Mouse (Mus musculus) urinary bladder, postnatal 25 days (tissue): ENCODE measurements around the gene Sytl3.

Experiments used
- DNase-seq: peaks from one replicate; pipeline ENCODE4 v3.0.0; 2022; ENCODE audit warnings: low spot score

The Sytl3 gene

DNA sequence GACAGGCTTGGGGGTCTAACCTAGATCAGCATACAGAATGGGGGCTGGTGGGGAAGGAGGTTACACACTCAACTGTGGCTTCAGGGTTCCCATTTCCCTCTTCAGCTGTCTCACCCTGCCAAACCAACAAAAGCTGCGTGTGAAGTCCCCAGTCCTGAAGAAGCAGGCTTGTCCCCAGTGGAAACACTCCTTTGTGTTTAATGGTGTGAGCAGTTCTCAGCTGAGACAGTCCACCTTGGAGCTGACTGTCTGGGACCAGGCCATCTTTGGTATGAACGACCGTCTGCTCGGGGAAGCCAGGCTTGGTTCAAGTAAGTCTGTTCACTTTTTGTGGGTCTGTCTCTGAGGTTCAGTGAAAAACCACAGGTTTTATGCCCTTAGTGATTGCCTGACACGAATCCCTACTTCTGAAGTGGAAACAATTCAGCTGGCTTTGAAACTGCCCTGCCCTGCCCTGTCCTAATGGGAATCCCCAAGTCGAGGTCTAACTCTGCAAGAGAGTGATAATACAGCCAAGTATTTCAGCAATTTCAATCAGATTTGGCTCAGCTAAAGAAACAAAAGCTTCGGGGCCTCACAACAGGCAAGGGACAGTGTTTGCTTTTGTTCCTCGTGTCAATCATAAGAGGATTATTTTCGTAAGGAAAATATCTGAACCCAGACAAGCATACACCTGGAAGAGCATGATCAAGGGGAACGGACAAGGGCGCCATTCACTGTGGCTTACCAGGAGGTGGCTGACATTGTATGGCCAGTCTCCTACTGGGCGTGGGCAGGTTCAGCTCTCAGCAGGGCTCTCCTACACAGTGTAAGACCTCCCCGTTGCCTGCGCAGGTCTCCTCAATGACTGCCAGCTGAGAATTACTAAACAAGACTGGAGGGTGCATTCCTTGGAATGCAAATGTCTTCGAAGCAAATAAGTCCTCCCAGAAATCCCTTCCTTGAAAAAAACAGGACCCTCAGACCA, 77.7 kb downstream of the Sytl3 start:
- DNase-seq, result no peak

DNA sequence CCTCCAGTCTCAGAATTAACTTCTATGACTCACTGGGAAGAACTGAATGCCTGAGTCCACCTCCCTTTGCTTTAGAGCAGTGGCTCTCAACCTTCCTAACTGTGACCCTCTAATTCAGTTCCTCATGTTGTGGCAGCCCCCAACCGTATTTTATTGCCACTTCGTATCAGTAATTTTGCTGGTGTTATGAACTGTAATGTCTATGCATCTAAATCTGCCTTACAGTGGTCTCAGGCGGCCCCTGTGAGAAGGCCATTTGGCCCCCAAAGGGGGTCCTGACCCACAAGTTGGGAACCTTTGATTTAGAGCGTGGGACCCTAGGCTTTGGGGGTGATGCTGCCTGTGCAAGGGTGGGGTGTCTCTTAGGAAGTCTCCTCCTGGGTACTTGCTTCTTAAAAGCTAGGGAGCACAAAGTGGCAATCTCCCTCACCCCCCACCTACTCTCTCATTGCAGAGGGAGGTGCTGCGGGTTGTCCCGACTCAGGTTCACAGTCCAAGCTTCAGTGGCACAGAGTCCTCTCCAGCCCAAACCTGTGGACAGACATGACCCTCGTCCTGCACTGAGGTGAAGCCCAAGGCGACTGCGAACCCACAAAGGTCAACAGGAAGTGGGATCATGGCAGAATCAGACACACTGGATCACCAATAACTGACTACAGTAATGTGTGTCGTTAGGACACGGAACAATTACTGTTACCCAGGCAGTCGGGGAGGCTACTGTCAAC, 78.5 kb downstream of the Sytl3 start:
- no peak for DNase-seq

DNA sequence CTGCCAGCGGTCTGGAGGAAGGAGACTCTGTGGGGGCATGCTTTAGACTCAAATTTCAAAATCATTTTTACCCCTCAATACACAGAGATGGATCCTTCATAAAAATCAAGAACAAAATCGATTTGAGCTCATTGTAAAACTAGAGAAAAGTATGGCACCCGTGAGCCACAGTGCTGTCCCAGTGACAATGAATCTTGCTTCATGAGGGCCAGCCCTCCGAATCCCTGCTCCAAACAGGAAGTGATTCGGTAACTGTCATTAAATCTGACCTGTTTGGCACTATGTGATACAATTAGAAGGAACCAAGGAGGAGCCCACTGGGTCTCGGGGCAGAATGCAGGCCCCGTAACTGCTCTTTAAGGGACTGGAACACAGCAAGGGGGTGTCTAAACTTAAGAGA, 79.9 kb downstream of the Sytl3 start:
- DNase-seq, result no peak

DNA sequence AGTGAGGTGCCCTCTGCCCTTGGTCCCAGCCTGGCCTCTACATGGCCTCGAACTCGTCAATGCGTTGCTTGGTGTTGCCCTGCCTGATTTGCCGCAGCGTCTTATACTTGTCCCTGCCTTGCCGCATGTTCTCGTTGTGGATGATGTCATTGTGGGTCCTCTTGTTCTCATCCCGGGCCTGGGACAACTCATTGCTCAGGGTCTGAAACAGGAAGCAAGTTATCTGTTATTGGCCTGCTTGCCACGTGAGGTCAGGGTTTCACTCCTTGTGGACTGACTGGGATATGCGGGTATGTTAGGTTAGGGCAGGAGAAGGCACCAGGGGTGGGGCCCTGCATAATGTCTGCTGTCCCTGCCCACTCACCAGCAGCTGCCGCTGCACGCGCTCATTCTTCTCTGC, 80.4 kb downstream of the Sytl3 start:
- DNase-seq, result peak; percentile 1

DNA sequence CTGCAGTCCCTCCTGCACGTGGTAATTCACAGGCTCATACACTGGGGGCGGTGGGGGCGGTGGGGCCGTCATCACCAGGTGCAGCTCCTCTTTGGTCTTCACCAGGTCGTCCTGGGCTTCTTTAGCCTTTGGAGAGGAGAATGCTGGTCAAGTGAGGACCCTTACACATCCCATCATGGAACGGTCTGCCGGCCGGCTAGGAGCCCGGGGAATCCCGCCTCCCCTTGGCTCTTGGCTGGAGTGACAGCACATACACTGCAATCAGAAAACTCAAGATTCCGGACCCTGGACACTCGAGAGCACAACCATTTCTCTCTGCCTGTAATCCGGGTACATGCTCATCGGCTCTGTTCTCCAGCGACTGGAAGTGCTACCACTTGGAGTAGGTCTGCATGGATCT, 80.9 kb downstream of the Sytl3 start:
- DNase-seq, result peak; percentile 2

DNA sequence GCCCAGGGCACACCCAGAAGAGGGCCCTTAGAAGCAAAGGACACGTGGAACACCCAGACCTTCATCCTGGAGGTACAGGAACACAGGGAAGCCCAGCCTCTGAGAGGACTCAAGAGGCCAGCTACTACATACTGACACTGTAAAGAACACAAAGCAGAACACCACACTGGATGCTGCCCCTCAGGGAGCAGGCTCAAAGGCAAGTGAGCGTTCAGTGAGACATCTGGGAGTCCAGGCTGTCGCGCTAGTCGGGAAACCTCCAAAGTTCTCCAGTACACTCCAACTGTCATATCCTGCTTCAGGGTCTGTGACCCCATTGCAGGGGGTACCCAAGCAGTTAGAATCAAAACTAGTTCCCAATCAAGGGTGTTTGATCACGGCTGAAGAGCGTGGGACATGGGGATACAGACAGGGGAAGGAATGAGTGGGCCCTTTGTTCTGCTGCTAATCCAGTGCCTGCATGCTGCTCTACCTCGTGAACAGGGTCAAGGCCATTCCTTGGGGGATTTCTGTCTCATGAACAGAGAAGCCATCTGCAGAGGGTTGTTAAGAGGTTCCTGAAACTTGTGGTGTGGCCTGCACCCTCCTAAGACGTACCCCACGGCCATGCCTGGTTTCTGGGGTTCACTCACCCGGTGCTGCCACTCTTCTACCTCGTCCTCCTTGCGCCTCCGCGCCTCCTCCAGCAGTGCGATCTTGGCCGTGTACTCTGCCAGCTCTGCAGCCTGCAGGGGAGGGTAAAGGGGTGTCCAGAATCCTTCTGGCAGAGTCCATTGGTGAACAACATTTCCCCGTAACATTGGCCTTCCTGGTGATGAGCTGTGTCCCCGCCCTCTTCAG, 81.7 kb downstream of the Sytl3 start:
- DNase-seq, result peak; percentile 1

DNA sequence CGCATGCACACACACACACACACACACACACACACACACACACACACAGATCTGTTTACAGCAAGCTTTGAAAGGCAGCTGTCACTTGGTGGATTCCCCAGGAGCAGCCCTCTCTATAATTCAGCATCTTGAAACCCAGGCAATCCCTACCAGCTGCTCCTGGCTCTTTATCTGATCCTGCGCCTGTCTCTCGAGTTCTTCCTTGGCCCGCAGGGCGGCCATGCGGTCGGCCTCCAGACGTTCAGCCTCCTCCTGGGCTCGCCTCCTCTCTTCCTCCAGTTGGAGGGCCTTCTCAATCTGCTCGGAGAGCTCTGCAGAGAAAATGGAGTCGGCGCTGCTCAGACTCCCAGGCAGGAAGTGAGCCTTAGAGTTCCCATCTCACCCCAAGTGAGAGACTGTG, 82.4 kb downstream of the Sytl3 start:
- DNase-seq, result peak; percentile 2

DNA sequence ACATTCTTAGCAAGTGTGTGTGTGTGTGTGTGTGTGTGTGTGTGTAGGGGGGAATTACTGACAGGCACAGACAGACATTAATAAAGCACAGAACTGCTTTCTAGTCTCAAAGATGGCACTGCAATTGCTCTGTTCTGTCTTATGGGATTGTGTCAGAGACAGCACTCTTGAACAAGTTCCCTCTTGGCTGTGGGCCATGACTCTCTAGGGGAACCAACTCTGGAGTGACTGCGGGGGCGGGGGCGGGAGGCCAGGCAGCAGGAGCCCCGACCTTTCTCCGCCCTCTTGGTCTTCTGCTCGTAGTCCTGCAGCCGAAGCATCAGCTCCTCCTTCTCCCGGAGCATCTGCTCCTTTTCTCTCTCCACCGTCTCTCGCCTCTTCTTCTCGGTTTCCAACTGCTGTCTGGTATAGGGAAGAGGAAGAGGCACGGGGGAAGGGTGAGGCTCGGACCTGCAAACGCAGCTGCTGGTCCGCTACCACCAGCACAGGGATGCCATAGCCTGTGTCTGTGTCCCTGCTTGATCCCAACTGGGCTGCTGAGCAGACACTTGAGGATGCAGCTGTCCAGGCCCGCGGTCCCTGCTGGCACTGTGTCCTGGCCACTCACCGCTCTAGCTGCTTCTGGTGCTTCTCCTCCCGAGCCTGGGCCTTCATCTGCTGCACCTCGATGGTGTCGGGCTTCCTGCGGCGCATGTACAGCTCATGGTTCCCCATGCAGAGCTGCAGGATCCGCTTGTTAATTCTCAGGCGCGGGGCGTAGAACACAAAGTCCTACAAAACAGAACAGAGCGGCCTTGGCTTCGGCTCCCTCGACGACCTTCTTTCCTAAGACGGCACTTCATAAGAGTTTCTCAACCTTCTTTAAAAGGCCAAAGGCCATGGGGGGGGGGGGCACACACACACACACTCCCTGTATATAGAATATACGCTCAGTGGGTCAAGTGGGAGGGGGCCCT, 83.5 kb downstream of the Sytl3 start:
- peak; percentile 8 for DNase-seq

DNA sequence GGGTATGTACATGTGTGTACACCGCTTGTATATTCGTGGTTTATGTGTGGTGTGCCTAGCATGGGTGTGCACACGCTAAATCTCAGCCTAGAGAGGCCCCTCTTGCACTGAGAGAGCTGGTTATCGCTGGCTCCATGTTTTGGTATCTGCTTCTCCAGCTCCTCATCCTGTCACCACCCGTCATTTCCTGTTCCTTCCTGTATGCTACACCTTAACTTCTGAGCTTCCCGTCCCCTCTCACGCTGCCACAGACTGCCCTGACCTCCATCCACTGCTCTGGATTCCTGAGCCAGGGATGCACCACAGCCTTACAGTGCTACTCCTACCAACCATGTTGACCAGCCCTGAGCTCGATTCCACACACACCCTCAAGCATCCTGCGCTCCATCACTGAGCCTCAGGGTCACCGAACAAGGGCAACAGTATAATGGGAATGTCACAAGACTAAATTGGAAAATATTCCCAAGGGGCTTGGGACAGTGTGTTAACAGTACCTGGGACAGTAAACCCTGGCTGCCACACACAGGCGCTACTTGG, 84.2 kb downstream of the Sytl3 start:
- no peak for DNase-seq

DNA sequence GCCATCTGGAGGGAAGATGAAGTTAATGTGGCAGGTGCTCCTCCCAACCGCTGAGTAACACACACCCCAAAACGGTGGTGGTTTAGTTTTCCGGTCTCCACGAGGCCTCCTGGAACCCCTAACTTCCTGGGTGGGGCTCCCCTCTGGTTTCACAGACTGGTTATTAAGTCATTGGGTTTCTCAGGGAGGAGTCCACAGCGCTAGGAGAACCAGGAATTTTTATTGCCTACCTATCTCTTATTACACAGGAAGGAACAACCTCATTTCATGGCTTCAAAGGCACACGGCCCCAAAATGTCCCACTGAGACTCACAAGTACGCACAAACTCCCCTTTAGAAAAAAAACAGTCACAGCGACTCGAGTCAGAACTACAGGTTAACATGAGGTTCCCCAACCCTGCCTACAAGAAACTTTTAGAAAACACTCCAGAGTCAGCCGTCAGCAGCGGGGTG, 84.9 kb downstream of the Sytl3 start:
- no peak for DNase-seq

DNA sequence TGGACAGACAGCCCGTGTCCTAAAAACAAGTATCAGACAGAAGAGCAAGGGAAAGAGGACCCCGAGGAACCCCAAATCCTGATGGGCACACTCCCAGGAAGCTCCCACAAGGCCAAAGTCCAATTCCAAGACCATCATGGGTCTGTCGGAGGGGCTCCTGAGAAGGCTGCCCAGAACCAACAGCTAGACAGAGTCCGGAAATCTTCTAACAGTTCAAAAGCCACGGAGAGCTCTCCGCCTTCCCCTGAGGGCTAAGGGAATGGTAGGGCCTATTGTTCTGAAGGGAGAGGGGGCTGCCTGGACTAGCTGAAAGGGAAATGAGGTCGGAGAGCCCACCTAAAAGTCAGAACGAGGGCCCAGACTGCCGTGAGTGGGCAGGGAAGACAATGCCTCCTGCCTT, 85.5 kb downstream of the Sytl3 start:
- DNase-seq, result no peak

DNA sequence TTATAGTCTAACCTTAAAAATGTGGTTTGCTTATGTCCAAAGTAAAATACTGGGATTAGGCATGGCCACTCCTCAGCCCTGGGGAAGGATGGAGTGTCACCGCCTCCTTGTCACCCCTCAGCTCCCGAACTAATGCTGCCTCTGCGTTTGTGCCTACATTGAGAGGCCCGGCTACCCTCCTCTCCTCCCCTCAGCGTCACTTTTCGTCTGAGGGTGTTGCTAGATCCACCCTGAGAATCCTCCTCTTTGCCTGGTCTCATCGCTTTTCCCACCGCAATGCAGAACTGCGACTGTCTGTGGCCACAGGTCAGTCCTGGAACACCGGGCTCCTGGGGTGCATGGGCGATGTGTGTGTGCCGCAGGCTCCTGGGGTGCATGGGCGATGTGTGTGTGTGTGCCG, 86.0 kb downstream of the Sytl3 start:
- DNase-seq, result no peak

DNA sequence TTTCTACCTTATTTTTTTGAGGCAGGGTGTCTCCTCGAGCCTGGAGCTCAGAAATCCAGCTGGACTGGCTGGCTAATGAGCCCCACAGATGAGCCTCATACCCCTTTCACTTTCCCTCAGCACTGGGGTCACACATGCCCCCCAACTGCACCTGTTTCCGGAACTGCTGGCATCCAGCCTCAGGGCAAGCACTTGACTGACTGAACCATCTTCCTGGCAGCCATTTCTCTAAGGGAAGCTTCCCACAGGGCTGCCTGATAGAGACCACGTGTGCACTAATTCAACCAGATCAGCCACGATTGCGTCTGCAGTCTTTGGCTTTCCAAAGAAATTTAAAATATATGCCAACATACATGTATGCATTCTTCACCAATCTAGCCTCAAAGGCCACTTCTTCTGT, 86.6 kb downstream of the Sytl3 start:
- DNase-seq, result no peak

DNA sequence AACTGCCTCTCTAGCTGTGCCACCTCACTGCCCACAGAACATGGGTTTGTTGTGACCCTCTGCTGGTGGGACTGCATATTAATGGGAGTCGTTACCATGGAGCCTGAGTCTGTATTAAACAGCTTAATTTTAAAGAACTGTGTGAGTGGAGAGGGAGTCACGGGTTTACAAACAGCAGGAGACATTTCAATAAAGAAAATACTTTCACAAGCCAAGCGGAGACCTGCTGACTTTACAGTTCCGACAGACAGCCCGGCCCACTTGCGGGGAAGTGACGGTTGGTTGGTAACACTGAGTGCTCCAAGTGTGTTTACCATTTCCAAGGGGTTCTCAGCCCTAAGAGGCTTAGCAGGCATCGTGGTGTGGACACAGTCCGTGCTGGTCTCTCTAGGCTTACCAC, 87.1 kb downstream of the Sytl3 start:
- DNase-seq, result no peak

DNA sequence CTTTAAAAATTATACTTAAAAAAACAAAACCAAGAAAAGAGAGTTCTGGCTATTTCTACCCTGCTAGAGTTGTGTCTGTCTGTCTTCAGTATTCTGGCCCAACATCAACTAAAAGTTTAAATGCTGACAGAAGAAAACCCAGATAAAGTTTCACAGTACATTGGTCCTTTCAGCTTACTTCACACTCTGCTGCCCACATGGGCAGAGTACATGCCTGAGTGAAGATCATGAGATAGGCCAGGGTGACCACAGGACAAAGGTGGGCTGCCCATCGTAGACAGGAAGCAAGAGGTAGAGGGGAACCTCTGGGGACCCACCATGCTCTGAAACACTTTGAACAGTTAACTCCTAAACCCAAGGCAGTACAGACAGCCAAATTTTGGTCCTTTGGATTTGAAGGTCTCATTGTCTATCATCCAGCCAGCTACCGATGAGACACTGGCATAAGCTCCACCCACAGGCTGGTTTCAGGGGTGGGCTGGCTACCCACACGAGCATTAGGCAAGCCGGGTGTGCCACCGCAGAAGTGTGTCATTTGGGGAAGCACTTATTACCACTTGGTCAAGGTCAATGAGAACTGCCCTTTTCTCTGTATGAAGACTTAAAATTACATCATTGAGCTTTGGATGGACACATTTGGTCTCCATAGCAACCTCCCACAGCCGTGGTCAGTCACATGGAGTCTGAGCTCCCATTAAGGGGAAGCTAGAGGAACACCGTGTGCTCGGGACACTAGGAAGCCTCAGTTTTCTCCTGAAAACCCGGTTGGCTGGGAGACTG, 87.7 kb downstream of the Sytl3 start:
- DNase-seq, result no peak

DNA sequence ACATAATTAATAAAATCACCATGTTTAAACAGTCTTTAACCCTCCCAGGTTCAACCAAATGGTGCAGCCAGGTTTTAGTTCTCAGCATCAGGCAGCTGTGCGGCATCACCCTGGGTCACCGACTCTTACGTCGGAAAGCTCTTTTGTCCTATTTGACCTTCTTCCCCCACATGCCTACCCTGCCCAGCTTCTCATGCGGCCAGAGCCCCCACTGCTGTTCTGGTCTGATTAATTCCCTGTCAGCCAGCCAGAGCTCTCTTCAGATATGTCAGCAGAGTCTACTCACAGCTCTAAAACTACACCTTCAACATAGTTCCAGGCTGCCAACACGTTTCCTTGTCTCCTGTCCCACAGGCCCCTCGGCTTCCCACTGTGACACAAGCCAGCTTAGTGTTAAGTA, 88.6 kb downstream of the Sytl3 start:
- no peak for DNase-seq

DNA sequence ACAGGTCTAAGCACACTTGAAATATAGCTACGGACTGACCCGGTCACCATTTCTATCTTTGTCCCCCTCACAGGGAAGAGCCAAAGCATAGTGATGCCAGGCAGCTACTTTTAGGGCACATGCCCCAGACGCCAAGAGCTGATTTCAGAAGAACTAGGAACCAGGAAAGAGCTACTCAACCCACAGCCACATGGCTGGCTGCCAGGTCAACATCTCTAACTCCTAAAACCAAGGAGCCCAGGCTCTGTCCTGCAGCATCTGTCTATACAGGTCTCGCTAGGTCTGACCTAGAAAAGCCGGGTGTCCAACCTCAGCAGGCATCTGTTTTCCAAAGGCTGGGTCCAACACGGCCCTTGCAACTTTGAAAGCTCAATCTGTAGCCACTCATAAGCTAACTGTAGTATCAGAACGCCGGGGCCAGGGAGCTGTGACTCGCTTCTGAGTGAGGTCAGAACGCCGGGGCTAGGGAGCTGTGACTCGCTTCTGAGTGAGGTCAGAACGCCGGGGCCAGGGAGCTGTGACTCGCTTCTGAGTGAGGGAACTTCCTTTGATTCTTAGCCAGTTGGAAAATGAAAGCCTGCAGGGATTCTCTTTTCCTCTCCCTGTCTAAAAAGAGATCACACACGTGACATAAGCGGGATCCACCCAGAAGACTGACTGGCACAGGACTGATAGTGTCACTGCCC, 90.0 kb downstream of the Sytl3 start:
- no peak for DNase-seq

DNA sequence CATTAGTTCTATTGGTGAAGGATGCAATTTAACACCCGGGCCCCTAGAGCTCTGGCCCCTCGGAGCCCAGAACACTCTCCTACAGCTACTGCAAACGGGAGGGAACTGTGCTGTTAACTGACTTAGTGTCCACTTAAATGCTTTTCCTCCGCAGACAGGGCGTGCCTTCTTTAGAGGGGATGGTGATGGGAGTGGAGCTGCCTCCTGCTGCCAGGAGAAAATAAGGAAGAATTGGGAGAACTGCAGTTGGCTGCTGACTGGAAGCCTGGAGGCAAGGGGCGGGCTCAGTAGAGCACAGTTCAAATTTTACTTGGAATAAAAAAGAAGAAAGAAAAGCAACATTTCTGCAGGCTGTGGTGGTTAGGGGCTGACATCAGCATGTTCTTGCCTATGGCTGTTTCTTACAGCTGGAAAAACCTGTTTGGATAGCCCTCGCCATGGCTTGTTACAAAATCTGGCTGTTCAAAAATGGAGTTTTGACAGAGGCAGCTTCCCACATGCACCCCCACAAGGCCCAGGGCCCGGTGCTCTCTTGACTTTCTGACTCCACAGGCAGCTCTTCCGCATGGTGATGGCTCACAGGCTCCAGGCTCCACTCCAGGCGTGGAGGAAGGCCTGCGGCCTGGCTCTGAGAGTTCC, 92.4 kb downstream of the Sytl3 start:
- no peak for DNase-seq

DNA sequence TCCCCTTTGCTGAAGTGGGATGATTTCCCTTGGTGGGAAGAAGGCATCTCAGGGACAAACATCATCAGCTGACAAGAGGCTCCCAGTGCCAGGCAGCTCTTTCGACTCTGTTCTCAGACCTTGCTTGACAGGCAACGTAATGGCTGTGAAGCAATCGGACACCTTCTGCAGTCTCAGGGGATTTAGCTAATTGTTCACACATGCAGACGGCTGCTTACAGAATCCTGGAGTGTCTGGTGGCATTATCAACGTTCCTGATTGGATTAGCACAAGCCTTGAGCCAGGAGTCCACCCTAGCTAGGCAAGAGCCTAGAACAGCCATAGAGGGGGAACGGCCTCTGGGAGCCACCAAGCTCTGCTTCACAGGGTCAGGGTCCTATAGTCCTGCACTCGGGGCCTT, 93.5 kb downstream of the Sytl3 start:
- no peak for DNase-seq
